ENCODE assay signal across 8 mouse cellular contexts in the genomic region with DNA sequence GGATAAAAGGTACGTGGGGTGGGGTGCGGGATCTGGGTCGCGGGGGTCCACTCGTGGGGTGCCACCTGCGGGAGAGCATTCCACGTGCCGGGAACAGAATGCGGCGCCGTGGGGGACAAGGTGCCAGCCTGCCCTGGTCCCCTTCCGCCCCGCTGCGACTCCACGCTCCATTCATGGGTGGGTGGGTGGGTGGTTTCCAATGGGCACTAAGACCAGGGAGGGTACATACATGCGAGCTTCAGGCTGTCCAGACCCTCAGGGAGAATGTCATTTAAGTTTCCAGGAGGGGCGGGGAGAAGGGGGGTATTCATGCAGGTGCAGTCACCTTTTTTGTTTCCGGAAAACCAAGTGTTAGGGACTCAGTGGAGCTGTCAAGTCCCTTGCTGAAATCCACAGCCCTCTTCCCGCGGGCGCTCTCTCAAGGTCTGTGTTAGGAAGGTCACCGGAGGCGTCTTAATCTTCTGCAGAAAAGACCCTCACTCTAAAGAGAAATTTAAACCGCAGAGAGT. TPM values are rescaled to one million over a fixed set of nuclear protein-coding genes. Genes with fewer than 3 reads are reported as not detected.
DNase-seq lines count a peak whose midpoint lies in the region; ATAC-seq and TF ChIP-seq lines count a peak whose summit lies in the region.

No protein-coding gene starts in this region.

- H3K9me3 ChIP-seq in heart, embryonic 15.5 days (replicated peaks): no peaks in the 10 kb centered on the region
- H3K9me3 ChIP-seq in midbrain, embryonic 10.5 days (replicated peaks): no peaks in the 10 kb centered on the region

- H3K27ac ChIP-seq in liver, adult 2 months (replicated peaks; ENCODE audit: insufficient read depth, low read depth, low read length): no peak overlapping the region
- H3K27ac ChIP-seq in heart, embryonic 15.5 days: no peak overlapping the region
- H3K27ac ChIP-seq in midbrain, embryonic 10.5 days (replicated peaks): peak overlapping the region; percentile 76
- no peak overlapping the region for H3K27ac ChIP-seq in thymus, adult 2 months (ENCODE audit: control insufficient read depth, insufficient read depth, low read length)

- no peak for ATAC-seq in heart, embryonic 15.5 days (replicated peaks; ENCODE audit: insufficient number of reproducible peaks, insufficient read depth, low FRiP score, low read depth)

- peak overlapping the region; percentile 51; the same call in 1 of the 2 replicates for H3K4me3 ChIP-seq in liver, adult 2 months (ENCODE audit: insufficient read depth, low read depth, low read length)
- peak overlapping the region; percentile 65 for H3K4me3 ChIP-seq in heart, embryonic 15.5 days
- H3K4me3 ChIP-seq in midbrain, embryonic 10.5 days: peak overlapping the region; percentile 69
- H3K4me3 ChIP-seq in thymus, adult 2 months (ENCODE audit: control insufficient read depth, insufficient read depth, low read length): no peak overlapping the region; the same call in 1 of the 2 replicates

- no peak for DNase-seq in liver, adult 2 months (ENCODE audit: extremely low read depth, low read depth, low spot score)
- no peak for DNase-seq in liver
- peak; percentile 79 for DNase-seq in cerebellum, adult 9-11 months
- DNase-seq in midbrain, embryonic 10.5 days (ENCODE audit: low spot score): peak; percentile 24
- no peak for DNase-seq in spleen, adult 12 weeks (ENCODE audit: low spot score)
- no peak for DNase-seq in gastrocnemius, postnatal 36 days
- no peak for DNase-seq in thymus, adult 2 months

- peaks cover 6% of the 10 kb centered on the region for H3K27me3 ChIP-seq in liver, adult 2 months (ENCODE audit: control insufficient read depth, insufficient read depth, low read length)
- H3K27me3 ChIP-seq in heart, embryonic 15.5 days: peaks cover 5% of the 10 kb centered on the region; the same call in 1 of the 2 replicates
- H3K27me3 ChIP-seq in midbrain, embryonic 10.5 days (ENCODE audit: low read depth, poor library complexity, severe bottlenecking): peaks cover 44% of the 10 kb centered on the region
- H3K27me3 ChIP-seq in thymus, adult 2 months (ENCODE audit: control insufficient read depth, insufficient read depth, low read length): peaks cover 4% of the 10 kb centered on the region

- no peak for TF ChIP-seq CTCF in liver, adult 2 months (IDR thresholded peaks at IDR 0.05; ENCODE audit: low read depth, low read length)
- no peak for TF ChIP-seq CTCF in thymus, adult 2 months (IDR thresholded peaks at IDR 0.05; ENCODE audit: borderline replicate concordance, control insufficient read depth, extremely low read depth, insufficient read depth, low read length, poor library complexity)

- H3K4me2 ChIP-seq in heart, embryonic 15.5 days: peak overlapping the region; percentile 98

- WGBS in liver, adult 2 months: 17% methylated on average over 24 of the region's 24 CpGs
- WGBS in heart, embryonic 15.5 days: 11% methylated on average over 24 of the region's 24 CpGs
- WGBS in midbrain, embryonic 10.5 days: 8% methylated on average over 24 of the region's 24 CpGs
- 27% methylated on average over 24 of the region's 24 CpGs for WGBS in thymus, adult 2 months

- no peaks in the 10 kb centered on the region for H3K79me2 ChIP-seq in liver, adult 2 months (ENCODE audit: control insufficient read depth, insufficient read depth, low read length)

- intact Hi-C loops in gastrocnemius, postnatal 36 days (cut with DNase I): no loop called here

- TF ChIP-seq POLR2A in liver, adult 2 months (IDR thresholded peaks at IDR 0.05; ENCODE audit: extremely low read depth, insufficient read depth, low read length): no peak
- no peak for TF ChIP-seq POLR2A in thymus, adult 2 months (IDR thresholded peaks at IDR 0.05; ENCODE audit: control insufficient read depth, extremely low read depth, insufficient read depth, low read length, poor library complexity)

- no peaks in the 10 kb centered on the region for H3K36me3 ChIP-seq in liver, adult 2 months (ENCODE audit: control insufficient read depth, insufficient read depth, low read length)
- H3K36me3 ChIP-seq in heart, embryonic 15.5 days: no peaks in the 10 kb centered on the region
- H3K36me3 ChIP-seq in midbrain, embryonic 10.5 days: no peaks in the 10 kb centered on the region
- H3K36me3 ChIP-seq in thymus, adult 2 months (ENCODE audit: control insufficient read depth, insufficient read depth, low read length): no peaks in the 10 kb centered on the region

- no peaks in the 10 kb centered on the region for H3K4me1 ChIP-seq in liver, adult 2 months (ENCODE audit: control insufficient read depth, insufficient read depth, low read length)
- H3K4me1 ChIP-seq in heart, embryonic 15.5 days (replicated peaks): peaks cover 7% of the 10 kb centered on the region
- H3K4me1 ChIP-seq in midbrain, embryonic 10.5 days: peaks cover 25% of the 10 kb centered on the region
- H3K4me1 ChIP-seq in thymus, adult 2 months (replicated peaks; ENCODE audit: control insufficient read depth, insufficient read depth, low read length): peaks cover 5% of the 10 kb centered on the region; the same call in 1 of the 2 replicates

- no peak overlapping the region for H3K9ac ChIP-seq in liver, adult 2 months (ENCODE audit: low read depth, low read length)
- peak overlapping the region; percentile 67 for H3K9ac ChIP-seq in heart, embryonic 15.5 days

RNA-seq across cellular contexts. Expression of gene Rapgef4, which starts 0.4 kb away (rescaled TPM):
- 185 and 223 TPM in 2 replicates for total RNA-seq in liver, adult 2 months (2014; rRNA removed)
- polyA plus RNA-seq in liver, adult 2 months (2012; rRNA removed): 52.0 and 66.1 TPM in 2 replicates
- 3.7 and 4.9 TPM in 2 replicates for polyA plus RNA-seq in heart, embryonic 15.5 days (2015; fragmentation: Nextera tagmentation; extraction: Ambion mirVana)
- 1.7 and 2.9 TPM in 2 replicates for polyA plus RNA-seq in midbrain, embryonic 10.5 days (2016; fragmentation: Nextera tagmentation; extraction: Ambion mirVana)
- 1 to 10 TPM; 1.6 to 2.6 TPM for total RNA-seq in gastrocnemius, postnatal 36 days (2021)
- 8.3 and 9.2 TPM in 2 replicates for polyA plus RNA-seq in thymus, adult 2 months (2012; rRNA removed)

Comparison
In these comparisons a context has a peak if more than half of its experiments do, and no peak if none do; other contexts are left out.
1. DNase-seq: peak in cerebellum, adult 9-11 months (single experiment) and midbrain, embryonic 10.5 days (single experiment); none in liver, adult 2 months (single experiment), liver (single experiment), spleen, adult 12 weeks (single experiment), gastrocnemius, postnatal 36 days (0 of 2) and thymus, adult 2 months (single experiment).